Mouse (Mus musculus): ENCODE data around the gene Ifnlr1.

DNA sequence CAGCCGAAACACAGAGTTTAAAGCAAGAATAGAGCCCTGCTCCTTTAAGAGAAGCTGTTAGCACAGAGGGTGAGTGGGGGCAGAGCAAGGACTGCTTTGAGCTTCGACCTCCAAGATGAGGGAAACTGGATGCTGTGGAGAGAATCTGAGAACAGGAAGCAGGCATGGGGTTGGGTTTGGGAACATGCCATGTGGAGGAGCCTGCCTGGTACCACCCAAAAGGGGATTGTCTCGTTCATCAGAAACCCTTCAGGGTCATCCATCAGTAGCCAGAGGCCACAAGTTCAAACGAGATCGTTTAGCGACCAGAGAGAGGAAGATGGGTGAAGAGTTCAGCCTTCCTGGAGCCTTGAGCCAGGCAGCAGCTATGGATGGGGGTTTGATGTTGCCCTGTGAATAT is 57.4 kb downstream of the Ifnlr1 start:
- TF ChIP-seq CTCF (IDR thresholded peaks at IDR 0.05; ENCODE audit: low read depth, low read length), result no peak
- TF ChIP-seq POLR2A (IDR thresholded peaks at IDR 0.05; ENCODE audit: insufficient read depth, low read length), result no peak
- no peak for TF ChIP-seq EP300 (IDR thresholded peaks at IDR 0.05; ENCODE audit: insufficient read depth, low read depth, low read length)

All from ES-Bruce4 (cell line).